Mouse (Mus musculus): ENCODE results near the gene Ssr2. TPM values are rescaled to one million over a fixed set of nuclear protein-coding genes. Genes with fewer than 3 reads are reported as not detected.
"Not testable (repeated sequence)": the region's sequence is repeated elsewhere in the genome, so short reads cannot be mapped to it uniquely, and the experiment has no call there.

Gene Ssr2
- polyA plus RNA-seq, 1 experiment: 307 TPM

GRCm38 (mm10) chr3:88592942-88593576 lies 17.4 kb downstream of the Ssr2 start:
- TF ChIP-seq FLI1 (IDR thresholded peaks at IDR 0.05; ENCODE audit: low read length) (no peak), GATA1 (IDR thresholded peaks at IDR 0.05; ENCODE audit: borderline replicate concordance, low read length) (no peak)
- peak overlapping the region; percentile 86 for H3K4me3 ChIP-seq (replicated peaks)

DNA sequence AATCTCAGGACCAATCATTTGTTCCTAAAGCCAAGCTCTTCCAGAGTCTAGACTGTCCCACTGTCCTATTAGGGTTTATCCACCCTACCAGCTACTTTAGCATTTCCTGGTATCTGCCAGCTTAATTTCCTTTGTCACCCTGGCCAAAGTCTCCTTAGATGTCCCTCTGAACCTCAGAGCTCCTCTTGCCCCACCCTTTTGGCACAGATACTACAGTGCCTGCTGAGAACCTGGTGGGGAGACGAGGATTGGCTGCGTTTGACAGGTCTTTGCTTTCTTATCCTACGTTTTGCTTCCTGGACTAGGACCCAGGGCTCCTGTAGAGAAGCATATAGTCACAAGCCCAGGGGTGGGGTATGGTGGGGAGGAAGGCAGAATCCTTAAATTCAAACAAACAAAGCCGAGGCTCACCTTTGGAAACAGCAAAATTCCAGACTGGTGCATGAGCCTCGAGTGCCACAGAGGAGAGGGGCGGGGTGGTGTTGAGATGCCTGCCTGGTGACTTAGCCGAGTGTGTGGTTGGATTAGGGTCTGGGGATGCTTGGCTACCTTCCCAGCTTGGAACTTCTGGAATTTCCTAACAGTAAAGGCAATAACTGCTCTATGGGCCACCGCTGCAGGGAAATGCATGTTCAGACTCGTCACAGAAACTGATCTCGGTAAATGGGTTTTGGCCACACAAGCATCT lies 18.4 kb downstream of the Ssr2 start:
- Histone ChIP-seq H3K36me3 (replicated peaks; ENCODE audit: low read length) (peaks cover 7% of the 10 kb centered on the region), H3K4me1 (peaks cover 45% of the 10 kb centered on the region), H3K9me3 (no peaks in the 10 kb centered on the region), H3K27me3 (replicated peaks) (no peaks in the 10 kb centered on the region), H3K4me3 (replicated peaks) (no peak overlapping the region)
- TF ChIP-seq GATA1 (IDR thresholded peaks at IDR 0.05; ENCODE audit: borderline replicate concordance, low read length): no peak
- TF ChIP-seq FLI1 (IDR thresholded peaks at IDR 0.05; ENCODE audit: low read length): no peak

More at GRCm38 (mm10) chr3:88592942-88593576, 17.4 kb downstream of the Ssr2 start:
- Histone ChIP-seq H3K4me1 (peaks cover 45% of the 10 kb centered on the region), H3K27me3 (replicated peaks) (no peaks in the 10 kb centered on the region), H3K9me3 (no peaks in the 10 kb centered on the region), H3K36me3 (replicated peaks; ENCODE audit: low read length) (peaks cover 16% of the 10 kb centered on the region)

GRCm38 (mm10) chr3:88596547-88596946 lies 20.9 kb downstream of the Ssr2 start:
- not testable (repeated sequence) for H3K36me3 ChIP-seq (replicated peaks; ENCODE audit: low read length); H3K27me3 ChIP-seq (replicated peaks); H3K9me3 ChIP-seq; H3K4me3 ChIP-seq (replicated peaks)
- peaks cover 41% of the 10 kb centered on the region for H3K4me1 ChIP-seq

- no peak for TF ChIP-seq GATA1 (IDR thresholded peaks at IDR 0.05; ENCODE audit: borderline replicate concordance, low read length)
- no peak for TF ChIP-seq FLI1 (IDR thresholded peaks at IDR 0.05; ENCODE audit: low read length)
- H3K4me1 ChIP-seq: peaks cover 45% of the 10 kb centered on the region
- no peaks in the 10 kb centered on the region for H3K9me3 ChIP-seq
- H3K4me3 ChIP-seq (replicated peaks): no peak overlapping the region
- H3K27me3 ChIP-seq (replicated peaks): no peaks in the 10 kb centered on the region
- H3K36me3 ChIP-seq (replicated peaks; ENCODE audit: low read length): no peaks in the 10 kb centered on the region
Measured at GRCm38 (mm10) chr3:88602466-88602865, 26.8 kb downstream of the Ssr2 start.

GRCm38 (mm10) chr3:88603714-88604161 lies 28.1 kb downstream of the Ssr2 start:
- Histone ChIP-seq H3K36me3 (replicated peaks; ENCODE audit: low read length) (no peaks in the 10 kb centered on the region), H3K9me3 (no peaks in the 10 kb centered on the region), H3K4me1 (peaks cover 56% of the 10 kb centered on the region), H3K4me3 (replicated peaks) (peak overlapping the region; percentile 3), H3K27me3 (replicated peaks) (no peaks in the 10 kb centered on the region)
- TF ChIP-seq GATA1 (IDR thresholded peaks at IDR 0.05; ENCODE audit: borderline replicate concordance, low read length): no peak
- no peak for TF ChIP-seq FLI1 (IDR thresholded peaks at IDR 0.05; ENCODE audit: low read length)

DNA sequence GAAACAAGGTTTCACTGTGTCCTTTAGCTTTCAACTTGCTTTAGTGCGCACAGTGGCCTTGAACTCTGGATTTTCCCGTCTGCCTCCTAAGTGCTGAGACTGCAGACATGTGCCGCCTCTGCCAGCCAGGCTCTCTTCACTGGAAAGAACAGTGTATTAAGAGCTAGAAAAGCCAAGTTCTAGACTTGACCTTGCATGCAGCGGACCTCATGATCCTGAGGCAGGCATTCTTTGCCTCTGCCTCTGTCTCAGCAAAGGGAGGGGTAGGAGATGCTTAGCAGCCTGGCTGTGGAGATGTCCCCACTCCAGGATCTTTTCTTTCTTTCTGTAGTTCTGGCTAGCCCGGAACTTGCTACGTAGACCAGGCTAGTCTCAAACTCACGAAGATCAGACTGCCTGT lies 29.2 kb downstream of the Ssr2 start:
- Histone ChIP-seq H3K9me3 (no peaks in the 10 kb centered on the region), H3K4me3 (replicated peaks) (no peak overlapping the region), H3K36me3 (replicated peaks; ENCODE audit: low read length) (no peaks in the 10 kb centered on the region), H3K4me1 (peaks cover 68% of the 10 kb centered on the region), H3K27me3 (replicated peaks) (no peaks in the 10 kb centered on the region)
- no peak for TF ChIP-seq GATA1 (IDR thresholded peaks at IDR 0.05; ENCODE audit: borderline replicate concordance, low read length)
- TF ChIP-seq FLI1 (IDR thresholded peaks at IDR 0.05; ENCODE audit: low read length): no peak

DNA sequence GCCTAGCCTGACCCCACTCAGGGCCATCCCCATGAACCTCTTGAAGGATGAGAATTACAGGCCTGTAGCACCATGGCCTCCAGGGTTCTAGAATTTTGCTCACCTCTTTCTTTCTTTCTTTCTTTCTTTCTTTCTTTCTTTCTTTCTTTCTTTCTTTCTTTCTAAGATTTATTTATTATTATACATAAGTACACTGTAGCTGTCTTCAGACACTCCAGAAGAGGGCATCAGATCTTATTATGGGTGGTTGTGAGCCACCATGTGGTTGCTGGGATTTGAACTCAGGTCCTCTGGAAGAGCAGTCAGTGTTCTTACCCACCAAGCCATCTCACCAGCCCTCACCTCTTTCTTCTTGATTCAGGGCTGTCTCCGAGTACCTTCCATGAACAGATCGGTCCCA lies 30.0 kb downstream of the Ssr2 start, which contains the start of gene Arhgef2:
TSS of gene Arhgef2 (plus strand) at position 301 of the 400 bp plus-strand sequence.
- not testable (repeated sequence) for H3K9me3 ChIP-seq; H3K27me3 ChIP-seq (replicated peaks); H3K36me3 ChIP-seq (replicated peaks; ENCODE audit: low read length)
- peaks cover 74% of the 10 kb centered on the region for H3K4me1 ChIP-seq
- H3K4me3 ChIP-seq (replicated peaks): peak within 1 kb of the TSS; percentile 92

DNA sequence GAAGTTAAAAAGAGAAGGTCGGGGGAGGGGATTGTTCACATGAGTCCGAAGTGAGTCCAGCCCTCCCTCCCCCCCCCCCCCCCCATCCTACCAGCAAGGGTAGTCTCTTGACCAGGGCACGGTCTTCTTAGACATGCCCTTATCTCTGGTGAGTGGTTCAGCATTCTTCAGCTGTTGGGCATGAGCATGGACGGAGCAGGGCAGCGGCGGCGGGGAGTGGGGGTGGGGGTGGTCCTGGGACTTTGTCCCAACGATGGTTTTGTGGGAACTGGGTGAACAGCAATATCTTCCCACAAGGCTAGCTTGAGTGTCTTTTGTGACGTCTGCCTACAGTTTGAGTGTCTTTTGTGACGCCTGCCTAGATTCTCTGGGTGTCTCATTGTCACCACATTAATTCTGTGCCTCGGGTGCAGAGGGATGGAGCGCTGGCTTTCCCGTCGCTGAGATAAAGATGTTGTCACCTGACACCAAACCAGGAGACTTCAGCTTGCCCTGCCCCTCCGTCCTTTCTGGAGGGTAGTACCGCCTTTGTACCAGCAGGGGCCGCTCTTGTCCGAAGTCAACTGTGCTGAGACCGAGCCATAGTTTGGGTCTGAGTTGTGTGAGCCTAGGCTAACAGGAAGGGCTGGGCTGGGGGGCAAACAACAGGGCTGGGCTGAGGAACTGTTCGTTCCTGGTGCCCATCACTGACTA lies 31.5 kb downstream of the Ssr2 start:
- TF ChIP-seq FLI1 (IDR thresholded peaks at IDR 0.05; ENCODE audit: low read length): no peak
- Histone ChIP-seq H3K4me1 (peaks cover 81% of the 10 kb centered on the region), H3K9me3 (no peaks in the 10 kb centered on the region), H3K27me3 (replicated peaks) (no peaks in the 10 kb centered on the region), H3K36me3 (replicated peaks; ENCODE audit: low read length) (peaks cover 12% of the 10 kb centered on the region), H3K4me3 (replicated peaks) (peak overlapping the region; percentile 92)

- Histone ChIP-seq H3K9me3 (no peaks in the 10 kb centered on the region), H3K4me3 (replicated peaks) (peak overlapping the region; percentile 92), H3K36me3 (replicated peaks; ENCODE audit: low read length) (peaks cover 15% of the 10 kb centered on the region), H3K27me3 (replicated peaks) (no peaks in the 10 kb centered on the region), H3K4me1 (peaks cover 77% of the 10 kb centered on the region)
- TF ChIP-seq GATA1 (IDR thresholded peaks at IDR 0.05; ENCODE audit: borderline replicate concordance, low read length) (no peak), FLI1 (IDR thresholded peaks at IDR 0.05; ENCODE audit: low read length) (no peak)
Measured at GRCm38 (mm10) chr3:88607758-88608138, 32.1 kb downstream of the Ssr2 start.

DNA sequence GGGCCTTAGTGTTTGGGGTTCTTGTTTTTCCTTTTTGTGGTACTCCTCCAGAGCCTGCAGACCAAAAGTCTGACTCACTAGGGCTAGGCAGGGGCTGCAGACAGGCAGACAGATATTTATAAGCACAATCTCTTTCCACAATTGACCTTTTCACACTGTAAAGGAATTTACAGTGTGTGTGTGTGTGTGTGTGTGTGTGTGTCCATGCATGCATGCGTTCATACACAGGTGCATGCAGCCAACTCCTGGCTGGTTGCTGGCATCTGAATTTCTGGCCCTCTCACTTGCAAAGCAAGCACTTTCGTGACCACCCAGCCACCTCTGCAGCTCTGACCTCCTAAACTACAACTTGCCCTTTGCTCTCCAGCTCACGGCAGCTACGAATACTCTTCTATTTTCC lies 33.4 kb downstream of the Ssr2 start:
- H3K27me3 ChIP-seq (replicated peaks): no peaks in the 10 kb centered on the region
- H3K4me1 ChIP-seq: peaks cover 67% of the 10 kb centered on the region
- no peak for TF ChIP-seq GATA1 (IDR thresholded peaks at IDR 0.05; ENCODE audit: borderline replicate concordance, low read length)
- TF ChIP-seq FLI1 (IDR thresholded peaks at IDR 0.05; ENCODE audit: low read length): no peak
- peak overlapping the region; percentile 66 for H3K4me3 ChIP-seq (replicated peaks)
- no peaks in the 10 kb centered on the region for H3K9me3 ChIP-seq
- peaks cover 27% of the 10 kb centered on the region for H3K36me3 ChIP-seq (replicated peaks; ENCODE audit: low read length)

Data from megakaryocyte, embryonic 14.5 days (primary cell).